Mouse (Mus musculus): ENCODE data around the gene Zscan21. TPM values are rescaled to one million over a fixed set of nuclear protein-coding genes. Genes with fewer than 3 reads are reported as not detected.

Zscan21 gene
- polyA plus RNA-seq, 1 experiment from 2014 or later: 63.0 TPM

GRCm38 (mm10) chr5:138170936-138171561, 54.3 kb downstream of the Zscan21 start:
- H3K36me3 ChIP-seq (ENCODE audit: insufficient read depth): peaks cover 62% of the 10 kb centered on the region
- ATAC-seq (ENCODE audit: insufficient read depth): peak; percentile 88

GRCm38 (mm10) chr5:138171695-138172491, 55.2 kb downstream of the Zscan21 start, which contains the start of the genes Ap4m1 and Mcm7:
Ap4m1 (plus strand) TSS chr5:138172002.
Mcm7 (minus strand) TSS chr5:138172422.
- WGBS: under 1% methylated on average over 54 of the region's 54 CpGs
- Histone ChIP-seq H3K4me2 (peak within 1 kb of the TSS; percentile 80), H3K36me3 (ENCODE audit: insufficient read depth) (peaks cover 61% of the 10 kb centered on the region), H3K4me3 (ENCODE audit: low read depth, low read length) (peak within 1 kb of the TSS; percentile 81), H3K27me3 (ENCODE audit: insufficient read depth, low read length) (no peaks in the 10 kb centered on the region), H3K4me1 (ENCODE audit: insufficient read depth) (0 out of 2 replicates have a peak, but pooled peaks cover 7% of the 10 kb centered on the region), H3K9ac (peak within 1 kb of the TSS; percentile 85), H3K27ac (ENCODE audit: low read depth) (peak within 1 kb of the TSS; percentile 99), H3K9me3 (ENCODE audit: low read depth, low read length) (no peaks in the 10 kb centered on the region)
- peak; percentile 99 for DNase-seq
- peak; percentile 92 for ATAC-seq (ENCODE audit: insufficient read depth)
- peak; percentile 35; the same call in 1 of the 2 replicates for TF ChIP-seq CTCF (IDR thresholded peaks at IDR 0.05; ENCODE audit: low read depth)

More at GRCm38 (mm10) chr5:138170936-138171561, 54.3 kb downstream of the Zscan21 start:
- Histone ChIP-seq H3K9ac (peak overlapping the region; percentile 85), H3K27me3 (ENCODE audit: insufficient read depth, low read length) (no peaks in the 10 kb centered on the region), H3K4me3 (ENCODE audit: low read depth, low read length) (peak overlapping the region; percentile 81), H3K27ac (ENCODE audit: low read depth) (peak overlapping the region; percentile 99), H3K4me2 (peak overlapping the region; percentile 80), H3K9me3 (ENCODE audit: low read depth, low read length) (no peaks in the 10 kb centered on the region), H3K4me1 (ENCODE audit: insufficient read depth) (0 out of 2 replicates have a peak, but pooled peaks cover 7% of the 10 kb centered on the region)
- WGBS: under 1% methylated on average over 47 of the region's 47 CpGs
- peak; percentile 99 for DNase-seq
- peak; percentile 38; the same call in 1 of the 2 replicates for TF ChIP-seq CTCF (IDR thresholded peaks at IDR 0.05; ENCODE audit: low read depth)

GRCm38 (mm10) chr5:138173217-138173616, 56.5 kb downstream of the Zscan21 start:
- Histone ChIP-seq H3K4me1 (ENCODE audit: insufficient read depth) (0 out of 2 replicates have a peak, but pooled peaks cover 7% of the 10 kb centered on the region), H3K9me3 (ENCODE audit: low read depth, low read length) (no peaks in the 10 kb centered on the region), H3K27me3 (ENCODE audit: insufficient read depth, low read length) (no peaks in the 10 kb centered on the region), H3K4me2 (peak overlapping the region; percentile 80), H3K27ac (ENCODE audit: low read depth) (no peak overlapping the region), H3K36me3 (ENCODE audit: insufficient read depth) (peaks cover 61% of the 10 kb centered on the region), H3K4me3 (ENCODE audit: low read depth, low read length) (peak overlapping the region; percentile 81; the same call in 1 of the 2 replicates), H3K9ac (no peak overlapping the region)
- 66% methylated on average over 3 of the region's 3 CpGs for WGBS
- ATAC-seq (ENCODE audit: insufficient read depth) (no peak), DNase-seq (no peak)
- no peak for TF ChIP-seq CTCF (IDR thresholded peaks at IDR 0.05; ENCODE audit: low read depth)

MicroRNAs within 50 kb of the gene (microRNA counts, 519-probe panel; counts per million panel counts)
- microRNA mmu-miR-106b: 4,204 counts per million, percentile 87 among the panel's probes with 10 or more counts
- microRNA mmu-miR-25: 5,126 counts per million, percentile 96 among the panel's probes with 10 or more counts
- microRNA mmu-miR-93: 4,060 counts per million, percentile 84 among the panel's probes with 10 or more counts

Small RNA genes lying within 50 kb of the gene (microRNA-seq; reads per million reads assigned to microRNA genes)
- gene Mir106b (ENCODE audit: borderline number of aligned reads) (10,590 reads per million, percentile 95 among the genes with 10 or more reads in this experiment), gene Mir25 (ENCODE audit: borderline number of aligned reads) (1,304 reads per million, percentile 75 among the genes with 10 or more reads in this experiment), gene Mir93 (ENCODE audit: borderline number of aligned reads) (10,616 reads per million, percentile 95 among the genes with 10 or more reads in this experiment)

Other genes with a start within 250 kb of the Zscan21 start
- gene Pilrb2, start 245.1 kb upstream of the Zscan21 start, polyA plus RNA-seq (2014; fragmentation: Nextera tagmentation; extraction: Ambion mirVana): 0.37 and 0.83 TPM in 2 replicates
- 0.21 and 0.28 TPM in 2 replicates for gene Cyp3a13, start 195.3 kb upstream of the Zscan21 start, polyA plus RNA-seq (2014; fragmentation: Nextera tagmentation; extraction: Ambion mirVana)
- 0.18 TPM in 1 of 2 replicates, not detected in the other for gene Gjc3, start 153.8 kb upstream of the Zscan21 start, polyA plus RNA-seq (2014; fragmentation: Nextera tagmentation; extraction: Ambion mirVana)
- not detected in 2 replicates for gene Azgp1, start 135.4 kb upstream of the Zscan21 start, polyA plus RNA-seq (2014; fragmentation: Nextera tagmentation; extraction: Ambion mirVana)
- not detected in 2 replicates for gene Smok3a, start 95.6 kb upstream of the Zscan21 start, polyA plus RNA-seq (2014; fragmentation: Nextera tagmentation; extraction: Ambion mirVana)
- gene Smok3b, start 95.5 kb upstream of the Zscan21 start, polyA plus RNA-seq (2014; fragmentation: Nextera tagmentation; extraction: Ambion mirVana): not detected in 2 replicates
- not detected in 2 replicates for gene Smok3c, start 63.7 kb upstream of the Zscan21 start, polyA plus RNA-seq (2014; fragmentation: Nextera tagmentation; extraction: Ambion mirVana)
- 24.5 and 27.2 TPM in 2 replicates for gene Zkscan1, start 31.8 kb upstream of the Zscan21 start, polyA plus RNA-seq (2014; fragmentation: Nextera tagmentation; extraction: Ambion mirVana)
- gene Zfp113, start 38.8 kb downstream of the Zscan21 start, polyA plus RNA-seq (2014; fragmentation: Nextera tagmentation; extraction: Ambion mirVana): 16.6 and 18.1 TPM in 2 replicates
- 256 and 259 TPM in 2 replicates for gene Cops6, start 44.2 kb downstream of the Zscan21 start, polyA plus RNA-seq (2014; fragmentation: Nextera tagmentation; extraction: Ambion mirVana)
- gene Ap4m1, start 55.1 kb downstream of the Zscan21 start, polyA plus RNA-seq (2014; fragmentation: Nextera tagmentation; extraction: Ambion mirVana): 19.2 and 20.6 TPM in 2 replicates
- gene Mcm7, start 55.5 kb downstream of the Zscan21 start, polyA plus RNA-seq (2014; fragmentation: Nextera tagmentation; extraction: Ambion mirVana): 225 and 233 TPM in 2 replicates
- 95.6 and 97.6 TPM in 2 replicates for gene Taf6, start 70.5 kb downstream of the Zscan21 start, polyA plus RNA-seq (2014; fragmentation: Nextera tagmentation; extraction: Ambion mirVana)
- 55.5 and 59.0 TPM in 2 replicates for gene Cnpy4, start 70.6 kb downstream of the Zscan21 start, polyA plus RNA-seq (2014; fragmentation: Nextera tagmentation; extraction: Ambion mirVana)
- 7.3 and 7.9 TPM in 2 replicates for gene Mblac1, start 77.4 kb downstream of the Zscan21 start, polyA plus RNA-seq (2014; fragmentation: Nextera tagmentation; extraction: Ambion mirVana)
- not detected in 2 replicates for gene Nxpe5, start 109.0 kb downstream of the Zscan21 start, polyA plus RNA-seq (2014; fragmentation: Nextera tagmentation; extraction: Ambion mirVana)
- 44.2 and 46.0 TPM in 2 replicates for gene Lamtor4, start 138.6 kb downstream of the Zscan21 start, polyA plus RNA-seq (2014; fragmentation: Nextera tagmentation; extraction: Ambion mirVana)
- 5.5 and 6.6 TPM in 2 replicates for gene BC037034, start 147.1 kb downstream of the Zscan21 start, polyA plus RNA-seq (2014; fragmentation: Nextera tagmentation; extraction: Ambion mirVana)
- 0.78 and 1.6 TPM in 2 replicates for gene Gal3st4, start 155.9 kb downstream of the Zscan21 start, polyA plus RNA-seq (2014; fragmentation: Nextera tagmentation; extraction: Ambion mirVana)
- 0.12 TPM in 1 of 2 replicates, not detected in the other for gene Gm43720, start 163.1 kb downstream of the Zscan21 start, polyA plus RNA-seq (2014; fragmentation: Nextera tagmentation; extraction: Ambion mirVana)
- 4.3 and 4.7 TPM in 2 replicates for gene Gpc2, start 163.1 kb downstream of the Zscan21 start, polyA plus RNA-seq (2014; fragmentation: Nextera tagmentation; extraction: Ambion mirVana)
- gene Stag3, start 163.3 kb downstream of the Zscan21 start, polyA plus RNA-seq (2014; fragmentation: Nextera tagmentation; extraction: Ambion mirVana): 4.3 and 6.3 TPM in 2 replicates
- 0.17 TPM in 1 of 2 replicates, not detected in the other for gene Pvrig, start 225.1 kb downstream of the Zscan21 start, polyA plus RNA-seq (2014; fragmentation: Nextera tagmentation; extraction: Ambion mirVana)

Data from lung, embryonic 14.5 days (tissue).